Mouse (Mus musculus): Measurements from ENCODE around the gene Ipo5.
A peak's percentile ranks its signal among the peaks of the same experiment; 100 is the strongest.

Ipo5 gene

DNA sequence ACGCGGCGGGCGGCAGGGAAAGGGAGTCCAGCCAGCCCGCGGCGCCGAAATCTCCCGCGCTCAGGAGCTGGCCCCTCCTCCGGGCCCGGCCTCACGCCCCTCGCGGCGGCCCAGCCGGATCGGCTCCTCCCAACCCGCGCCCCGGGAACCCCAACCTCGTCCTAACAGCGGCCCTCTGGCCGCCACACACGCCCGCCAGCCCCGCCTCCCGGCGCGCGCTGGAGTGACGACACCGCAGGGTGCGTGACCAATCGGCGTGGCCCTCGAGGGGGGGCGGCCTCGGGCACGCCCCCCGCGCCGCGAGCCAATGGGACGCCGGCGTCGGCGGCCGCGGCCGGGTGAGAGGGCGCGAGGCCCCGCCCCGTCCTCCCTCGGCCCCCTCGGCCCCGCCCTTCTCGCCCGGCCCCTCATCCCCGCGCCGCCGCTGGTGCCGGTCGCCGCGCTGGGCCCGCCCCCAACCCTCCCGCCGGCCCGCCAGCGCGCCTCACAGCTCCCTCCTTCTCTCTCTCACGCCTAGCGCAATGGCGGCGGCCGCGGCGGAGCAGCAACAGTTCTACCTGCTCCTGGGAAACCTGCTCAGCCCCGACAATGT lies at the start of gene Ipo5:
Gene Ipo5, plus strand, starts transcription at position 492 of the 592 bp plus-strand sequence.
- DNase-seq = peak; percentile 96

DNA sequence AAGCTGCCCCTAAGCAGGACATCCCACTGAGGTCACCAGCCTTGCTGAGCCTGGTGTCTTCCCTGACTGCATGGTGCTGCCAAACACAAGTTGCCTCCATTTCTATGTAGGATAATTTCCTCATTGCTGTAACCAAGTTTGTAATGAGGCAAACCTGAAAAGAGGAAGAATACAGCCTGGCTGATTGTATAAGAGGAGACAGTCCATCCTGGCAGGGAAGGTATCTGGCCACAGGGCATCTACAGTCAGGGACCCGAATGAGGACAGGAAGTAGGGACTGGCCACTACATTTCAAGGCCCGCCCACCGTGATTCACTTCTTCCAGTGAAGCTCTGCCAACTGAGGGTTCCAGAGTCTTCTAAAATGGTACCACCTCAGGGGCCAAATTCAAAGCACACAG lies 47.8 kb upstream of the Ipo5 start:
- DNase-seq = no peak

DNA sequence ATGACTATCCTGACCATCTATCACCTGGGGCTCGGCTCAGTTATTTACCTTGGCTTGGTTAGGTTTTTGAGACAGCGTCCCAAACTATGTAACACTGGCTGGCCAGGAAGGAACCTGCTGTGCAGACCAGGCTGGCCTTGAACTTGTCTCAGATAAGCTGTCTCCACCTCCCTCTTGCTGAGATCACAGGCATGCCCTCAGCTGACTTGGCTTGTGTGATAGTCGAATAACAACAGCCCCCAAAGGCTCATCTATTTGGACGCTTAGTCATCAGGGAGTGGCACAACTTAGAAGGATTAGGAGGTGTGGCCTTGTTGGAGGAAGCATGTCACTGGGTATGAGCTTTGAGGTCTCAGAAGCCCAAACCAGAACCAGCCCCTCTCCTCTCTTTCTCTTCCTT lies 46.1 kb upstream of the Ipo5 start:
- no peak for DNase-seq

DNA sequence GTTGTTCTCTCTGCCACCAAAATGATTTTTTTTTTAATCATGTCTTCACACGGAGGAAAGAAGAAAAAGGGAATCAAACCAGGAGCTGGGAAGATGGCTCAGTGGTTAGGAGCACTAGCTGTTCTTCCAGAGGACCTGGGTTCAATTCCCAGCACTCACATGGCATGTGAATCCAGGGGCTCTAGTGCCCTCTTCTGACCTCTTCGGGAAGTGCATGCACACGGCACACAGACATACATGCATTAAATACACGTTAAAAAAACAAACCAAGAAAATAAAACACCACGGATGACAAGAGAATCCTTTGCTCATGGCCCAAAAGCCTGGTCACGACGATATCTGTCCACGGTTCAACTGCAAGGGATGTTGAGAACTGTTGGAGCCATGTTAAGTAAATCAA lies 44.5 kb upstream of the Ipo5 start:
- no peak for DNase-seq

DNA sequence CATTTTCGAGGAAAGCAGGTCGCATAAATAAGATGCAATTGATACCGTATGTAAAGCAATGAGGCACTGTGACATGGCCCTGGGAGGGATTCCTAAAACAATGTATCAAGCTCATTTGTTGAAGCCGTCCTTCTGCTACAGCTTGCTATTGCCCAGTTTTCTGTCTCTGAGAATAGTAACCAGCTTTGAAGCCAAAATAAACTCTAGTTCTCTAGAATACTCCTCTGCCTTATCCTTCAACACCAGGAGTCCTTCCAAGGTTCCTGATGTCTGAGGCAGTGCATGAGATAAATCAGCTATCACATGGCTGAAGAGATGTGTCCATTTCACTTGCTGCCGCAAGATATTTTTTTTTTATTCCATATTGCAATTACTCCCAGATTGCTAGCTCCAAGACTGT lies 43.9 kb upstream of the Ipo5 start:
- DNase-seq = no peak

DNA sequence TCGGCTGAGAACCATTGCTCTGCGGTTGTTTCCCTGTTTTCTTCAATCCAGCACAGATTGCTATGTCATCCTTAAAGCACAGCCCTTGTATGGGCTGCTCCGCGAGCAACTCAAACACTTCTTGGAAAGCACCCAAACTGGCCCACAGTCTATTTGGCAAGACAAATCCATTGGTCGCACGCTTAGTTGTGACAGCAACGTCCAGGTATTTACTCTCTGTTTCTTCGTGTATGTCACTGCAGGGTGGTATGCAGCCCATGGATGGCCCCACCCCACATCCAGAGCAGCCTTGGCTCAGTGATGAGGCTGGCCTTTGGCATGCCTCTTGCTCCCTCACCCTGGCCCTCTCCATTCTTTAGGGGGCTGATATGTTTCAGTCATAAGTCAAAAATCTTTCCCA lies 42.5 kb upstream of the Ipo5 start:
- peak; percentile 43 for DNase-seq

DNA sequence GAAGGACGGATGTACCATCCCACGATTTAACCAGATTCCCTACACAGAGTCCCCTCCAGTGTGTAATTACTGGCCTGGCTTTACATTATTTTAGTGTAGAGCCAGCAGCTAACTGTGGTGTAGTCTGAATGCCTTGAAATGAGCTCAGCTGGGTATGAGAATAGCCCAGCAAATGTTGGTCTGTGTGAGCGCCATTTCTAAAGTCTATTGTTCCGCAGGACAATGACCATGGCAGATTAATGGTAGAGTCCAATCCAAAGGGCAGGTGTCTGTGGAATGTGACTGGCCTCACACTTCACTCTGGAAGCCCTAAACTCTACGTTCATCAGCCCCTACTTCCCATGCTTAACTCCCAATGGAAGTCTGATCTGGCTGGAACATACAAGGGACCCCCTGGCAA lies 40.3 kb upstream of the Ipo5 start:
- no peak for DNase-seq

DNA sequence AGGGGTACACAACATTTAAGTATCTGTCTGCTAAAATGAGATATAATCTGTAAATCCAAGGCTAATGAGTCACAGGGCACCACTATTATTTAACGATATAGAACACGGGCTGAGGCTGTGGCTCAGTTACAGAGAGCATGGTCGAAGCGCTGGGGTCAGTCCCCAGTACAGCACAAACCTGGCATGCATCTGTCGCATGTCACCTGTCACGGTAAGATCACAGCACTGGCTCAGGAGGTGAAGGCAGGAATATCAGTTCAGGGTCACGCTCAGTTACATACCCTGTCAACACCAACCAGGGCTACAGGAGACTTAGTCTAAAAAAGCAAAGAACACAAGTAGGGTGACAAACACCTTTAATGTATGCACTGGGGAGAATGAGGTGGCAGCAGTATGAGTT lies 36.6 kb upstream of the Ipo5 start:
- DNase-seq = no peak

DNA sequence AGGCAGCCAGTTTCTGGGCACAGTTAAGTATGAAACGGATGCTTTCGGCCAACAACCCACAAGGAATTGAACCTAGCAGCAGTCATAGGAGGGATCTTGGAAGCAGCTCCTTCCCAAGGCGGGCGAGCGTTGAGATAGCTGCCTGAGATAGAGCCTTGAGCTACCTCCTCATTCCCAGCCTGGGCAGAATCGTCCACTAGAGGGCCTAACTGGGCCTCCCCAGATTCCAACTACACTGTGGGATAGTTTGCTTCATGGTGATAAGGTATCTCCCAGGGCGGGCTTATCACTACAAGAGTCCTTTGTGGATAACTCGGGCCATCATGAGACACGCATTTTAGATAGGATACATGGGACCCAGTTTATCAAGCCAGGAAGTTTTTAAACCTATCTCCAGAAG lies 35.9 kb upstream of the Ipo5 start:
- no peak for DNase-seq

DNA sequence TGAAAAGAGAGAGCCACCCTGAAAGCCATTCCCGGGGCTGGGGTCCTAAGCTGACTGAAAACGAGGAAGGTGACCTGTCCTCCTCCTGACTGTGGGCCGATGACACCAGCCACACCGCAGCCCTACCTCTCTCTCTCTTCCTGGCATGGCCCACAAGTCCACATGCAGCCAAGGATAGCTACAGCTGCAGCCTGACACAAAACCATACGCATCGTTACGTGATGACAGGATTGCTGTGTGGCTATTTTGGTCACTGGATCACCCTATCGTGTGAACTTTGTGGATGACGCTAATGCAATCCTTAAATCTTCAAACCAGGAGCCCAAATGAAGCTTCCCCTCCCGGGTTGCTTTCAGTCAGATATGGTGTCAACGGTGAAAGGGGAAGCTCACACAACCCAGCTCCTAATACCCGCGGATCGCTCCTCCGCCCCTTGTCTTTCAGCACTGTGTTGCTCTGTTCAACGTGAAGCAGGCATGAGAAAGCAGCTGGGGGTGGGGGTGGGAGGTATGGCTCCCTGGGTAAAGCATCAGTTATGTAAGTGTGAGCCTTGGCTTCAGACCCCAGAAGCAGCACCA lies 35.1 kb upstream of the Ipo5 start:
- no peak for DNase-seq

DNA sequence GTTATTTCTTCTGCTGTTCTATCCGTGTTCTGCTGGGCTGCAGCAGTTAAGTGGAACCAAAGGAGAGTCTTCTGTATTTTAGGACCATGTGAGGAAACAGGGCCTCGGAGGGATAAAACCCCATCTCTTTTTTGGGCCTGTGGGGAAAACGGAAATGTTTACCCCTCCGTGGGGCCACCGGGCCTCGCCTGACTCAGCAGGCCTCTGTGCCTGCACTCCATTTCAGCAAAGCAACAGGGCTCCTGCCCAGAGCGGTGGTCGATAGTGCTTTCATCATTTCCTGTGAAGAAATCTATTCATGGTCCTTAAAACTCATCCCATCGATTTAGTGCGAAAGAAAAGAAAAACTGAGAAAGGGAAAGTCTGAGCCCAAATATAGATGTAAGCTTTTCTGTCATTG lies 33.9 kb upstream of the Ipo5 start:
- DNase-seq = no peak

DNA sequence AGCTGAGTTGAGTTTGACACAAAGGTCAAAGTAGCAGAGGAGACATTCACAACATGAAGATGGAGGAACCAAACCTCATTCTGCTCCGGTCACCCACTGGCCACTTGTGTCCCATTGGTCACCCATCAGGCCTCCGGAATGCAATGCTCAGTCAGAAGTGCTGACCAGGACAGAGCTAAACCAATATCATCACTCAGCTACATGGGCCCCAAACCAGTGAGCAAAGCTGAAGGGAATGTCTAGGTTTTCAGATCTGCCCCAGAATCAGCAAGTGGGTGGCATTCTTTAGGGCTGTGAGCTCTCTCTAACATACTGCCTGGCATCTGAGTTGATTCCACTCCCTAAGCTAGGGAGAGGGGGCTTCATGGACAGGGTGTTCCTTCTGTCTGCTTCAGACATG lies 32.0 kb upstream of the Ipo5 start:
- DNase-seq = no peak

DNA sequence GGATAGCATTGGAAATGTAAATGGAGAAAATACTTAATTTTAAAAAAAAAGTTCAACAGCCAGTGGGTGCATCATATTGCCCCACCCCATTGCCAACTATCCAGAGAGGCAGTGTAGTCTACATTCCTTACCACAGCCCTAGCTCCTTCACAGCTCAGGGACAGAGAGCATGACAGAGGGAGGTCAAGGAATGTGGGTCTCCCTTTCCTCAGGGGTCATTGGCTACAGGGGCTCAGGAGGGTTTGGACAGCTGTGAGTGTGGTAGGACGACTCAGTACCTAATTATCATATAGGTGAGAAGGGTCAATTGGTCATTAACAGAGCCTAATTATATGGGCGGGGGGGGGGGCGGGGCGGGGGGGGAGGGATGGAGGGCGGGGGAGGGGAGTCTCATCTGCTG lies 30.4 kb upstream of the Ipo5 start:
- no peak for DNase-seq

DNA sequence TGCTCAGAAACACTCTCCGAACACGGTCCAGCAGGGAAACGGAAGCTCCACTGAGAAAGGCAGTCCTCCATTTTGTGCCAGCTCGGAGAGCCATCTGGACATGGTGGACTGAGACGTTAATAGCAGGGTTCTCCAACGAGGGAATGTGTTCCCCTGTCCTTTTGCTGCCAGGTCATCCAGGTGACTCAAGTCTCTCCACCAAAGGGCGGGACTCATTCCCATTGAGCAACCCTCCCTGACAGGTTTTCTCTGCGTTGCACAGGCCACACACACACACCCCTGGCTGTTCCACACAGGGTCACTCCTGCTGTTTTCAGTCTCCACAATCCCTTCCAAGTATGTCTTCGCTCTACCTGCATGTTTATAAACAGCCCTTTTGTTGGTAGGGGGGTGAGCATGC lies 30.0 kb upstream of the Ipo5 start:
- no peak for DNase-seq

DNA sequence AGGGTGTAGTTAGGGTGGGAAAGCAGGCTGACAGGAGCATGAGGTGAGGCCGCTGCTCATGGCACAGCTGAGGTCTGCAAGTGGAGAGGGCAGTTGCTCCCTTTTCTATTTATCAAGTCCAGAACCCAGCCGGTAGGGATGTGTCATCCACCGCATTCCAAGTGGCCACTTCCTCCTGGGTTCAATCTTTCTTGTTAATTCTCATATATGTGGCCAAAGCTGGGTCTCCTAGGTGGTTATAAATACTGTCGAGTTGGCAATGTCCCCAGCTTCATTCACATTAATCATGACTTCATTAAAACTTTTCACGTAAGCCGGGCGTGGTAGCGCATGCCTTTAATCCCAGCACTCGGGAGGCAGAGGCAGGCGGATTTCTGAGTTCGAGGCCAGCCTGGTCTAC lies 22.3 kb upstream of the Ipo5 start:
- no peak for DNase-seq

DNA sequence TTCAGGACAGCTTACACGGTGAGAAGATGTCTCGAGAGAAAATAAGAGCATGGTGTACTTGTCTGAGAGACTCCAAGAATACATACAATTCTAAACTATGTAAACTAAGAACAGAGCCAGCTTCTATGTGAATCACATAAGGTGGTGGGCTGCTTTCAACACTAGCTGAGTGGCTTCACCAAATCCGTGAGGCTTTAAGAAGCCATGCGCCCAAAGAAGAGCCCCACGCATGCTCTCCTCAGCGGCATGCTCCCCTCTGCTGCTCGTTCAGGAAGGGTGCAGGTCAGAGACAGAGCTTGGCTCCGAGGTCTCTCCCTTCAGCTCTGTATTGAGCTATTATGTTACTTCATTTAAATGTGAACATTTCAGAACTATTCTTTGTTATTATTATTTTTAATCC lies 18.7 kb upstream of the Ipo5 start:
- no peak for DNase-seq

DNA sequence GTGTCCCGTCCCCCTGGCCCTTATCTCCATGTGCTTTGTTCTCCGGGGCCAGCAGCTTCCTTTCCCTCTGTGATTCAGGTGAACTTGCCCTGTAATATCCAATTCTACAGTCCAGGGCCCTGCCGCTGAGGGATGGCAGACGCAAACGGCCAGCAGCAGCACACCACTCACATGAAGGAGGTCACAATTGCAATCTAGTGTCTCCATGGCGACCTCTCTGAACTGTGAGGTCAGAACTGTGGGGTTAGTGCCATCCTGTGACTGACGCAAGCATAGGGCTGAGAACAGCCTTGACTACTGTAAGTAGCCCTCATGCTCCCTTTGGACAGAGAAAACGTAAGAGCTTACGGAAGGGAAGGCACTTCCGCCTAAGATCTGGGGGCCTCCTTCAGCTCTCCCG lies 14.4 kb upstream of the Ipo5 start:
- DNase-seq = no peak

DNA sequence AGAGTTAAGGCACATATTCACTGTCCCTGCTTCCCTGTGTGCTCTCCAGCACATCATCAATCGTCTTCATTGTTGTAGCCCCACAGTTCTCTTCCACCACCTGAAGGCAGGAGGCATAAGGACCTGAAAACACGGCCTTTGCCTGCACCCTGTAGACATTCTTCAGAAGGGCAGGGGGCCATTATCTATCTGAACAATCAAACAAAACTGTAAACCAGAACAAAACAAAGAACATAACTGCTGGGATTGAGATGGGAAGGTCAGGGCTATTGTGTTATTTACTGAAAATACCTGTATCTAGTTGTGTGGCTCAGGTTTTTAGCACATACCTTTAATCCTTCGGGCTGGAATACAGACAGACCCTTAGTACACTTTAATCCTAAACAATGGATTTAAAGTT lies 12.1 kb upstream of the Ipo5 start:
- no peak for DNase-seq

DNA sequence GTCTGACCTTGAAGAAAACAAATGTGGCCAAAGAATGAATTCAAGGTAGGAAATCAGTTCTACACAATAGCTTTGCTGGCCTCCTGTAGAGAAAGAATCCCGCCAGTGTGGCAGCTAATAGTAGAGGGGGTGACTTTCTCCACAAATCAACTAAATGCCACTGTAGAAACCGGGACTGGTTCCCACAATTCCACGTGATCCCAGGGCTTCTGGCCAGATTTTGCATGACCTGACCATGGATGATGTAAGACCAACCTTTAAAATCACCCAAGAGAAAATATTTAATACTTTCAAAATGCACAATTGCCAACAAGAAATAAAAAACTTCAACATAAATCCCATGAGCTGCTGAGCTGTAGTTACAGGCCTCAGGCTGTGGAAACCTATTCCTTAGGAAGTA lies 1.6 kb upstream of the Ipo5 start:
- no peak for DNase-seq

DNA sequence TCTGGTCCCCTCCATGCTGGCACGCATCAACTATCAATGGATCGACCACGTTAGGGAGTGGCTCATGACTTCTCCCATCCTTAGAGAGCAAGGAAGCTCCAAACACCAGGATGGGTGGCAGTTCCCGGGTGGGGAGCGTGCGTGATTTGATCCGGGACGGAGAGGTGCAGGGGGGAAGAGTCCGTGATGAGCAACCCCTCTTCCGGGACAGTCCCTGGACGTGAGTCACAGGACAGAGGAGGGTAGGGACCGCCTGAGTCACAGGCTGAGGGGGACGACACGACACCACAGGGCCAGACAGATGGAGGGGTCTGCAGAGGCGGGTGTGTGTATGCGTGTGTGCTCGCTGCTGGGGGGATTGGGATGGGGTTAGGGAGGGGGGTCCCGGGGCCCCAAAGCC lies 704 bp upstream of the Ipo5 start:
- DNase-seq = no peak

DNA sequence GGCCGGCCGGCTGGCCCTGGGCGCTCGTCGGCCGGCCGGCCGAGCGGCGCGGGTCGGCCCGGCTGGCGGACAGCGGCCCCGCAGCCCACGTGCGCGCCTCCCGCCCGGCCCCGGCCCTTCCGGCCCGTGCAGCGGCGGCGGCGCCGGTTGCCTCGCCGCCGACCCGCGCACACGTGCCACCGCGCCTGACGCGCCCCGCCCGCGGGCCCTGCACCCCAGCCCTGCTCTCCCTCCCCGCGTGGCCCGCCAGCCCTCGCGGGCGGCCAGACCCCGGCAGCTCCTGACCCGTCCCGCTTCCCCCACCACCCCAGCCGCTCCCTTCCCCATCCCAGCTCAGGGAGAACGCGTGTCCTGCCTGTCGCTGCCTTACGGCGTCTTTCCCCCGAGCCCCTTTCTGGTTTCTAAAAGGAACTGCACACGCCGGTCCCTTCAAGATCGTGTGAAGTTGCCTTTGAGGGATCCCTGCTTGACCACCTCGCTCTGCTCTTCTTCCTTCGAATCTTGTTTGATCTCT lies 421 bp downstream of the Ipo5 start:
- peak; percentile 28 for DNase-seq

DNA sequence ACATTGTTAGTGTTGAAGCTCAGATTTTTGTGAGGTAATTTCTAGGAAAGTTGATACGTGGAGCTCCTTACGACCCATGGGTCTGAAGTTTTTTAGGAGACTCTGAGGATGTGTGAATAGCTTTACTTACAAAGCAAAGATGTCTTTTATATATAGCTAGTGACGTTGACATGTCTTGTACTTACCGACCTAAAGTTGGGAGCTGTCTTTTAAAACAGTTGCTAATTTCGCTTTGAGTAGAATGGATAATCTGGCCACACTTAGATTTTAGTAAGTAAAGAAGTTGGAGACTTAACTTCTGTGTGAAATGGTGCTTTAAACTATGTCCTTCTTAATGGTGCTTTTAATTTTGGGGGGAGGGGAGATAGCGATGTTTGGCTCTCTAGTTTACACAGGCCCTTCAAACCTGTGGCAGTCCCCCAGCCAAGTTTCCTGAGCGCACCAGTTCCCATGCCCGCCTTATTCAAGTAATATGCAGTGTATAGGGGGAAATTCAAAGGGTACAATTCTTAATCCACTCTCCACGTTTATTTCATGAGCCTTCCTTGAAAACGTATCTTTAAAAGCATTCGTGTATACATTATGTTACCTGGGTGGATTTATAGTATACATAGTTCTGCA lies 1.2 kb downstream of the Ipo5 start:
- no peak for DNase-seq

DNA sequence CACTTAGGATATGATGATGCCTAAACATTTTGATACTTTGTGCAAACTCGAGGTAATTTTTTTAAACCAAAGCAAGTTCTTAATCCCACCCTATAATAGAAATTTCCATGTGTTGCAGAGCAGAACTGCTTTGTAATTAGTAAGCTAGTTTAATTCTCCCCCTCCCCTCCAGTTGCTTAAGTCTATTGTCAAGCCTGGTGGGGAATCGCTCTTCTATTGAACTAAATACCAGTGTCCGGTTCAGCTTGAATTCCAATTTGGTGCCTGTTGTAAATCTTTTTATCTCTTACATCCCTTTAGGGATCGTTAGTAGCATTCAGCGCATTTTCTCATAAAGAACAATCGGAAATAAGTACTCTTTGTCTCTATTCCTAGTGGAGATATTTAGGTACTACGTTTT lies 1.9 kb downstream of the Ipo5 start:
- DNase-seq = no peak

DNA sequence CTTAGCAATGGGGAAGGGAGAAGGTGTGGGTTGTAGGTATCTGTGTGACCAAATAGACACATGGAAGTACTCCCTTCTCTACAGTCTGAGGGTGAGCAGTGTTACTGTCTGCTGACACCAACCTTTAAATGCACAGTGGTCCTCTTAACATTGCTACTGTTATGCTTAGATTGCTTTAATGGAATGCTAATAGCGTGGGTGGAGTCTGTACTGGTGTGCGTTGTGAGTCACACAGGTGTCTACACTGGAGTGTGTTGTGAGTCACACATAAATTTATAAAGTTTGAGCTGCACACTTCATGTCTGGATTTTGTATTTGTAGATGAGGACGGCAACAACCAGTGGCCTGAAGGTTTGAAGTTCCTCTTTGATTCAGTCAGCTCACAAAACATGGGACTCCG lies 10.8 kb downstream of the Ipo5 start:
- no peak for DNase-seq

DNA sequence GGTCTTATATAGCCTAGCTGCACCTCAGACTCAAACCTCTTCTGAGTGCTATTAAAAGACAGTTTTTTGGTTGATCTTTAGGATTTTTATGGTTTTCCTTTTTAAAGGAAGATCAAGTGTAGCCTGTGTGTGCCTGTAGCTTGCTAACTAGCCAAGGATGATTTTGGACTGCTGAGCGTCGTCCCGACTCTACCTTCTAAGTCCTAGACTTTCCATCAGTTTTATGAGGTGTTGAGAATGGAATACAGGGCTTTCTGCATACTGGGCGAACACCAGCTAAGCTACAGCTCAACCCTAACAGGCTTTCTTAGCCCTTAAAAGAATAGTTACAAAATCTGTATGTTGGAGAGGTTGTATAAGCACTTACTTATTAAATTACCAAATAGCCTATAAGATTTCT lies 13.0 kb downstream of the Ipo5 start:
- no peak for DNase-seq
